Mouse (Mus musculus) kidney, adult 2 months (tissue): Measurements from ENCODE around the gene Sebox.

Source experiments
- CTCF ChIP-seq: fragments of 200-500 bp; conservative IDR thresholded peaks from 2 replicates; pipeline ENCODE4 v1.5.1; 2011; ENCODE audit warnings: low read depth, mild to moderate bottlenecking, control low read depth, low read length, moderate library complexity, mixed read lengths; ENCODE audit not compliant: insufficient read depth, insufficient read length
- POLR2A ChIP-seq: fragments of 200-500 bp; IDR thresholded peaks from one replicate; pipeline ENCODE4 v1.6.1; 2011; ENCODE audit warnings: low read depth, low read length, control low read depth

- TF ChIP-seq CTCF: no peak
- no peak for TF ChIP-seq POLR2A
Measured at GRCm38 (mm10) chr11:78495904-78496303, 7.3 kb upstream of the Sebox start.
